Mouse (Mus musculus): ENCODE results near the gene Masp2.

DNA sequence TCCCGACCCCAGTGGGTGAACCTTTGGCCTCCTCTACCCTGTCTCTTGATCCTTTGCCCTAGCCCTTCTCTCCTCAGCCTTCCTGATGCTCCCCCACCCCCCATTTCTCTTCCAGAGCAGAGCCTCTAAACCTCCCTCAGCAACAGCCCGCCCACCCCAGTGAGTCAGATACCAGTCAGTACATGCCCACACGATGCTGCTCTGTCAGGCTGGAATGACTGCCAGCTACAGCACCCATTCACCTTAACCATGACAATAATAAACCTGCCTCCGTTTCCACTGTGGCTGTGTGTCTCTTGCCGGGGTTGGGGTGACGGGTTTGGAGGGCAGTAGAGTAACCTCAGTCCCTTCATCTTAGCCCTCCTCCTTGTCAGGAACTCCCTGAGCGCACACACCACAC, 1.8 kb downstream of the Masp2 start:
- TF ChIP-seq USF1 (IDR thresholded peaks at IDR 0.05; ENCODE audit: low read depth, low read length) (no peak), CTCF (conservative IDR thresholded peaks at IDR 0.05 in 1 of 2, IDR thresholded peaks at IDR 0.05 in 1 of 2; ENCODE audit: low read depth in 2 of 2, low read length in 2 of 2) (no peak), MXI1 (IDR thresholded peaks at IDR 0.05; ENCODE audit: low read depth, low read length) (no peak), GABPA (IDR thresholded peaks at IDR 0.05; ENCODE audit: insufficient replicate concordance, low read depth, low read length) (no peak), EP300 (IDR thresholded peaks at IDR 0.05; ENCODE audit: low read length) (no peak), POLR2A (IDR thresholded peaks at IDR 0.05; ENCODE audit: low read depth, low read length) (no peak), USF2 (conservative IDR thresholded peaks at IDR 0.05; ENCODE audit: low read depth, low read length) (no peak), MEF2A (IDR thresholded peaks at IDR 0.05; ENCODE audit: borderline replicate concordance, low read depth, low read length) (no peak), CHD2 (IDR thresholded peaks at IDR 0.05; ENCODE audit: low read length) (no peak), ZKSCAN1 (IDR thresholded peaks at IDR 0.05; ENCODE audit: borderline replicate concordance, low read depth, low read length) (no peak), ETS1 (conservative IDR thresholded peaks at IDR 0.05; ENCODE audit: low read depth, low read length) (no peak), JUND (conservative IDR thresholded peaks at IDR 0.05; ENCODE audit: low read depth, low read length) (no peak), SIN3A (IDR thresholded peaks at IDR 0.05; ENCODE audit: low read length) (no peak), ELF1 (IDR thresholded peaks at IDR 0.05; ENCODE audit: low read depth, low read length) (no peak)
